Mouse (Mus musculus): ENCODE measurements around the gene Eid1.

GRCm38 (mm10) chr2:125623211-125623610 lies 49.7 kb upstream of the Eid1 start:
- TF ChIP-seq CTCF (IDR thresholded peaks at IDR 0.05) (no peak), EP300 (IDR thresholded peaks at IDR 0.05) (no peak)

Measured in lung, postnatal 0 days (tissue).